Mouse (Mus musculus) midbrain, embryonic 13.5 days (tissue): ENCODE data around the gene Rbck1. TPM values are rescaled to one million over a fixed set of nuclear protein-coding genes. Genes with fewer than 3 reads are reported as not detected.
"Not testable (repeated sequence)": the region's sequence is repeated elsewhere in the genome, so short reads cannot be mapped to it uniquely, and the experiment has no call there.

ENCODE experiments used
- ATAC-seq: fragments of 200-750 bp; cut with Nextera tagmentation; 2 replicates; pipeline ENCODE4 v1.8.0; 2017; ENCODE audit warnings: mild to moderate bottlenecking, moderate TSS enrichment, moderate library complexity
- H3K27ac ChIP-seq: fragments of 300-500 bp; sonication (generic); 2 replicates; pipeline ENCODE4 v1.5.1; 2015; ENCODE audit warnings: inconsistent platforms, mild to moderate bottlenecking, moderate library complexity
- H3K27me3 ChIP-seq: fragments of 300-500 bp; sonication (generic); 2 replicates; pipeline ENCODE4 v1.6.1; 2015; ENCODE audit warnings: mild to moderate bottlenecking, inconsistent platforms
- H3K36me3 ChIP-seq: fragments of 300-500 bp; sonication (generic); 2 replicates; pipeline ENCODE4 v1.6.1; 2015; ENCODE audit warnings: mild to moderate bottlenecking, inconsistent platforms
- H3K4me1 ChIP-seq: fragments of 300-500 bp; sonication (generic); replicated peaks from 2 replicates; pipeline ENCODE4 v1.6.1; 2015; ENCODE audit warnings: inconsistent platforms
- H3K4me2 ChIP-seq: fragments of 300-500 bp; sonication (generic); replicated peaks from 2 replicates; pipeline ENCODE4 v1.6.1; 2015; ENCODE audit warnings: moderate library complexity, mild to moderate bottlenecking, inconsistent platforms
- H3K4me3 ChIP-seq: fragments of 300-500 bp; sonication (generic); replicated peaks from 2 replicates; pipeline ENCODE4 v1.5.1; 2015; ENCODE audit warnings: mild to moderate bottlenecking, inconsistent platforms
- H3K9ac ChIP-seq: fragments of 300-500 bp; sonication (generic); replicated peaks from 2 replicates; pipeline ENCODE4 v1.6.1; 2015; ENCODE audit warnings: mild to moderate bottlenecking, inconsistent platforms
- H3K9me3 ChIP-seq: fragments of 300-500 bp; sonication (generic); 2 replicates; pipeline ENCODE4 v1.6.1; 2016; ENCODE audit warnings: mild to moderate bottlenecking, inconsistent platforms
- WGBS: fragments of 180-500 bp; shearing (Covaris S2); methylation state at CpG from one replicate; pipeline ENCODE4 v1.1.7; 2015; 5-methylcytosine and 5-hydroxymethylcytosine counted together
- polyA plus RNA-seq: library from polyadenylated mRNA; unstranded; fragments of >200 nt; fragmentation: Nextera tagmentation; extraction: Ambion mirVana; gene quantifications from 2 replicates; pipeline ENCODE4 v1.2.1, GENCODE M21; 2015

Gene Rbck1
- polyA plus RNA-seq, 1 experiment from 2014 or later, result 108 TPM

DNA sequence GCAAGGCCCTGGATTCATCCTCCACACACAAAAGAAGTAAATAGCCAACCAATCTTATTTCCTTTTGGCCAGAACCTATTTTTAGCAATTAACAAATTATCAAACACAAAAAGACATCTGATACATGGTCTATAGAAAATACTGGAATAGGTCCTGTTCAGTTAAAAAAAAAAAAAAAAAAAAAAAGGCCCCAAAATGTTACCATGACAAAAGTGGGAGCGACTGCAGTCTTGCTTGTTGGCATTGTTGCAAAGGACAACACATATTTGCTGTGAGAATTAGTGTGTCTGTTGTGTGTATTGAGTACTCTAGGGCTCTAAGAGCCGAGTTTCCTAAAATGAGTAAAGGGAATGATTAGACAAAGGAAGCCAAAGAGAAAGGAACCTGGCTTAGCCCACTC is 40.0 kb downstream of the Rbck1 start:
- WGBS, result 52% methylated on average over 2 of the region's 2 CpGs
- Histone ChIP-seq H3K4me3 (no peak overlapping the region), H3K27me3 (no peaks in the 10 kb centered on the region), H3K36me3 (0 out of 2 replicates have a peak, but pooled peaks cover 8% of the 10 kb centered on the region), H3K4me1 (peaks cover 24% of the 10 kb centered on the region), H3K9ac (no peak overlapping the region), H3K9me3 (no peaks in the 10 kb centered on the region), H3K27ac (no peak overlapping the region), H3K4me2 (no peak overlapping the region)
- no peak for ATAC-seq

- H3K4me1 ChIP-seq, H3K4me3 ChIP-seq, H3K9me3 ChIP-seq, H3K27me3 ChIP-seq, H3K4me2 ChIP-seq, ATAC-seq, H3K9ac ChIP-seq, H3K27ac ChIP-seq: not testable (repeated sequence)
- WGBS, result 90% methylated on average over 2 of the region's 2 CpGs
- peaks cover 23% of the 10 kb centered on the region for H3K36me3 ChIP-seq
Observed at GRCm38 (mm10) chr2:152289623-152290022, 42.8 kb downstream of the Rbck1 start.

DNA sequence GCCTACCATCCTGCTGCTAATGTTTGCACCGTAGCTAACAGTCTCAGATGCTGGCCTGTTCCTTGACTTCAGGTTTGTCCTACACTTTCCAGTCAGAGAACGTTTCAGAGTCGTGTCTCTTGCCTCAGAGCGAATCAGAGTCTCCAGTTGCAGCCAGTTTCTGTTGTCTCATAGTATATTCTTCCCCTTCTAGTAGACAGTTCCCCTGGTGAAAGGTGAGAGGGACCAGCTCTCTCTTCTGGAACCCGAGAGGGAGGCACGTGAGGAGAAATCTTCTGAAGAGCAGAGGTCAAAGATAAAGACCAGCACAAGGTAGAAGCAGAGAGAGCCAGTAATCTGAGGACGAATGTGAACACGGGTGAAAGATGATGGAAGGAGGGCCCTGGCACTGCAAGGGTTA is 44.4 kb downstream of the Rbck1 start:
- H3K4me2 ChIP-seq, result no peak overlapping the region
- H3K36me3 ChIP-seq, result peaks cover 37% of the 10 kb centered on the region
- H3K4me3 ChIP-seq, result no peak overlapping the region
- ATAC-seq, result no peak
- H3K27me3 ChIP-seq, result no peaks in the 10 kb centered on the region
- no peak overlapping the region for H3K27ac ChIP-seq
- no peak overlapping the region for H3K9ac ChIP-seq
- no peaks in the 10 kb centered on the region for H3K9me3 ChIP-seq
- peaks cover under 1% of the 10 kb centered on the region for H3K4me1 ChIP-seq
- WGBS, result 84% methylated on average over 8 of the region's 8 CpGs

GRCm38 (mm10) chr2:152287560-152287959 is 44.9 kb downstream of the Rbck1 start:
- no peaks in the 10 kb centered on the region for H3K27me3 ChIP-seq
- H3K9ac ChIP-seq, result no peak overlapping the region
- no peak for ATAC-seq
- 91% methylated on average over 5 of the region's 5 CpGs for WGBS
- H3K4me2 ChIP-seq, result no peak overlapping the region
- H3K36me3 ChIP-seq, result peaks cover 42% of the 10 kb centered on the region
- no peak overlapping the region for H3K4me3 ChIP-seq
- no peak overlapping the region for H3K27ac ChIP-seq
- no peaks in the 10 kb centered on the region for H3K4me1 ChIP-seq
- H3K9me3 ChIP-seq, result no peaks in the 10 kb centered on the region

- peaks cover 69% of the 10 kb centered on the region for H3K36me3 ChIP-seq
- H3K27ac ChIP-seq, result no peak overlapping the region
- no peaks in the 10 kb centered on the region for H3K4me1 ChIP-seq
- H3K9ac ChIP-seq, result no peak overlapping the region
- H3K27me3 ChIP-seq, result no peaks in the 10 kb centered on the region
- H3K4me2 ChIP-seq, result no peak overlapping the region
- no peak for ATAC-seq
- WGBS, result 97% methylated on average over 3 of the region's 3 CpGs
- no peak overlapping the region for H3K4me3 ChIP-seq
- H3K9me3 ChIP-seq, result no peaks in the 10 kb centered on the region
Observed at GRCm38 (mm10) chr2:152281407-152281806, 51.0 kb downstream of the Rbck1 start.

GRCm38 (mm10) chr2:152273639-152274038 is 58.8 kb downstream of the Rbck1 start:
- Histone ChIP-seq H3K9me3 (no peaks in the 10 kb centered on the region), H3K36me3 (peaks cover 76% of the 10 kb centered on the region), H3K27me3 (no peaks in the 10 kb centered on the region), H3K9ac (no peak overlapping the region), H3K4me2 (no peak overlapping the region), H3K4me1 (no peaks in the 10 kb centered on the region), H3K4me3 (no peak overlapping the region), H3K27ac (no peak overlapping the region)
- 76% methylated on average over 2 of the region's 2 CpGs for WGBS
- no peak for ATAC-seq

Other genes with a start within 250 kb of the Rbck1 start
- 13.4 and 14.9 TPM in 2 replicates for gene Srxn1, start 227.1 kb downstream of the Rbck1 start, polyA plus RNA-seq
- 1.0 and 1.8 TPM in 2 replicates for gene Tcf15, start 189.1 kb downstream of the Rbck1 start, polyA plus RNA-seq
- 125 and 142 TPM in 2 replicates for gene Csnk2a1, start 105.8 kb downstream of the Rbck1 start, polyA plus RNA-seq
- gene Tbc1d20, start 38.8 kb downstream of the Rbck1 start, polyA plus RNA-seq, result 32.2 and 36.2 TPM in 2 replicates
- gene Trib3, start 11.4 kb upstream of the Rbck1 start, polyA plus RNA-seq, result 0.82 and 0.89 TPM in 2 replicates
- gene Nrsn2, start 44.0 kb upstream of the Rbck1 start, polyA plus RNA-seq, result 26.8 and 28.5 TPM in 2 replicates
- gene Sox12, start 65.4 kb upstream of the Rbck1 start, polyA plus RNA-seq, result 18.2 and 18.5 TPM in 2 replicates
- gene Zcchc3, start 82.4 kb upstream of the Rbck1 start, polyA plus RNA-seq, result 21.4 and 26.4 TPM in 2 replicates
- gene 6820408C15Rik, start 82.9 kb upstream of the Rbck1 start, polyA plus RNA-seq, result 0.39 and 1.7 TPM in 2 replicates
- not detected in 2 replicates for gene Defb23, start 132.0 kb upstream of the Rbck1 start, polyA plus RNA-seq
- gene Defb20, start 144.4 kb upstream of the Rbck1 start, polyA plus RNA-seq, result not detected in 2 replicates
- gene Defb22, start 157.5 kb upstream of the Rbck1 start, polyA plus RNA-seq, result not detected in 2 replicates
- gene Defb26, start 179.0 kb upstream of the Rbck1 start, polyA plus RNA-seq, result not detected in 2 replicates
- gene Defb28, start 185.6 kb upstream of the Rbck1 start, polyA plus RNA-seq, result not detected in 2 replicates
- gene Defb29, start 207.4 kb upstream of the Rbck1 start, polyA plus RNA-seq, result not detected in 2 replicates
- gene Gm17416, start 236.7 kb upstream of the Rbck1 start, polyA plus RNA-seq, result not detected in 2 replicates
- gene Defb21, start 240.1 kb upstream of the Rbck1 start, polyA plus RNA-seq, result not detected in 2 replicates
- gene Defb19, start 247.7 kb upstream of the Rbck1 start, polyA plus RNA-seq, result not detected in 2 replicates